Mouse (Mus musculus): Measurements from ENCODE around the gene Dhodh. TPM values are rescaled to one million over a fixed set of nuclear protein-coding genes. Genes with fewer than 3 reads are reported as not detected.

Dhodh gene
- total RNA-seq, 2 experiments from 2014 or later = 10.5 to 14.6 TPM

GRCm38 (mm10) chr8:109584293-109584692 lies 24.2 kb downstream of the Dhodh start:
- intact Hi-C loops (cut with DNase I) = no loop called here
- H3K4me3 ChIP-seq = no peak overlapping the region
- DNase-seq = no peak
- H3K27ac ChIP-seq = no peak overlapping the region
- TF ChIP-seq CTCF (IDR thresholded peaks at IDR 0.05) = no peak

- TF ChIP-seq CTCF (IDR thresholded peaks at IDR 0.05) = no peak
- DNase-seq = no peak
- H3K27ac ChIP-seq = no peak within 1 kb of the TSS
- intact Hi-C loops (cut with DNase I) = no loop called here
- no peak within 1 kb of the TSS for H3K4me3 ChIP-seq
Measured at GRCm38 (mm10) chr8:109578900-109579301, 29.6 kb downstream of the Dhodh start, which contains the start of gene Hp. TSS of gene Hp (minus strand) at chr8:109579172.

DNA sequence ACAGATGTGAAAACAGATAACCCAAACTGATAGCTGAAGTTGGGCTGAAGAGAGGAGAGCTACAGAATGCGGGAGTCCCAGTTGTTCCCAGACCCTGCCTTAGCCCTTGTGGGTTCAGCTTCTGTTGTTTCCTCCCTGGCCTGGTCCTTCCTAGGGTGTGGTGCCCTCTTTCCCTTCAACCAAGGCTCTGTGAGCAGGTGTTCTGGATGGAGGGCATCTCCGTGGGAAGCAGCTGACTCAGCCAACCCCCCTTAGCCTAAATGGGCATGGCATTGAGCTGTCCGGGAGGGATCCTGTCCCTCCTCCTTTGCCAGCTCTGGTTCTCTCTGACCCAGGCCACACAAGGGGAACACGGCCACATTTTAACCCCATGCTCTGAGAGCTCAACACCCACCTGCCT lies 32.2 kb downstream of the Dhodh start:
- Histone ChIP-seq H3K4me3 (no peak overlapping the region), H3K27ac (no peak overlapping the region)
- no peak for TF ChIP-seq CTCF (IDR thresholded peaks at IDR 0.05)
- no peak for DNase-seq
- intact Hi-C loops (cut with DNase I) = no loop called here

GRCm38 (mm10) chr8:109571139-109571538 lies 37.3 kb downstream of the Dhodh start:
- H3K27ac ChIP-seq = no peak overlapping the region
- no peak for TF ChIP-seq CTCF (IDR thresholded peaks at IDR 0.05)
- no peak for DNase-seq
- no peak overlapping the region for H3K4me3 ChIP-seq
- intact Hi-C loops (cut with DNase I) = no loop called here

DNA sequence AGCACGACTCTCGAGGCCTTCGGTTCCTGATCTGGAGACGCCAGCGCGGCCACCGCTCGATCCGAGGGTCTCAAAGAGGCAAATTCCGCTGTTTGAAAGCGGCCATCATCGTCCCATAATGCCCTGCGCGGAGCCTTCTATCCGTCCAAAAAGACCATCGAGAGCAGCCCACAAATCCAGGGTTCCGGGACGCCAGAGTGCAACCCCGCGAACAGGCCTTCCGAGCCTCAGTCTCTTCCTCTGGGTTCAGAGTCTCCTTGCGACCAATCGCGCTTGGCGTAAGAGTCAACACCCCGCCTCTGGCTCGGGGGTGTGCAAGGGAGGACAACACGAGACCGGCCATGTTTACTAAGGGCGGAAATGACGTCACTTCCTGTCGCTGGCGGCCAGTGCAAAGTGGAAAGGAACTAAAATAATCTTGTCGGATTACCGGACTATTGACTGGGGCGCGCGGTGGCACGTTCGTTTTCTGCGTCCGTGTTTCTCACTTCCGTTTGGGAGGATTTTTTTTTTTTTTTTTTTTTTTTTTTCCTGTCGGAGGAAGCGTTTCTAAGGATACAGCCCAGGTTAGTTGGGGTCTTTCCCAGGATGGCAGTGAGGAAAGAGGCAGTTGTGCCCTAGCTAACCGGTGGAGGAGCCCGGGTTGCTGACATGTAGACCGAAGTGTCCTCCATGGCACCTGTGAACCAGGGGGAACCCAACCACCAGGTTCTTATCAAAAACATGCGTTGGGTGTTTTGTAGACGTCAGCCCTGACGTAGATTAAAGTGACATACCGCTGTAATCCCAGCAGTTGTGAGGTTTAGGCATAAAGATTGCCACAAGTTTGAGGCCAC lies 42.8 kb downstream of the Dhodh start, which contains the start of the genes Dhx38 and Txnl4b:
Gene Dhx38 (minus strand): TSS at position 364 of the 836 bp plus-strand sequence.
Gene Txnl4b (plus strand): TSS at position 395 of the 836 bp plus-strand sequence.
- intact Hi-C loops (cut with DNase I) = loop anchor here (1.0 to 5.0 kb wide), 3 partner anchors 43 to 1973 kb away; partner anchors contain the start of genes Ap1g1 and Dhodh
- DNase-seq = peak; percentile 99
- no peak for TF ChIP-seq CTCF (IDR thresholded peaks at IDR 0.05)
- Histone ChIP-seq H3K27ac (peak within 1 kb of the TSS; percentile 94), H3K4me3 (peak within 1 kb of the TSS; percentile 80)

DNA sequence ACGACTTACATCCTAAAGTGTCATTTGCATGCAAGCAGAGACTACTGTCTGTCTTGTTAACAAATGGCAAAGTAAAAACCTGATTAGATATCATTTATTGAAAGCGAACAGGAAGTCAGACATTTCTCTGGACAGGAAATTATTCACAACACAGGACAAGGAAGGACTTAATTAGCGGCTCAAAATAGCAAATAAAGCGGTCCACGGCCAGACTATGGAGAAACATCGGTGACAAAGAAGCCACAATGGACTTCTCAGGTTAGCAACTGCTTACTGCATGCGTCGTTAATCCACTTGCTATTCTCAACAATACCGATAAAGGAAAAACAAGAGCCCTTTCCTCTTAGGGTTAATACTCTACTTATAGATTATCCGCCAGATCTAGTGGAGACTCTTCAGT lies 43.7 kb downstream of the Dhodh start:
- no peak for DNase-seq
- Histone ChIP-seq H3K4me3 (peak overlapping the region; percentile 80), H3K27ac (peak overlapping the region; percentile 94)
- intact Hi-C loops (cut with DNase I) = loop anchor here (1.0 to 5.0 kb wide), 3 partner anchors 44 to 1972 kb away; partner anchors contain the start of genes Ap1g1 and Dhodh
- TF ChIP-seq CTCF (IDR thresholded peaks at IDR 0.05) = no peak

GRCm38 (mm10) chr8:109563881-109564280 lies 44.6 kb downstream of the Dhodh start:
- no peak for TF ChIP-seq CTCF (IDR thresholded peaks at IDR 0.05)
- no peak overlapping the region for H3K4me3 ChIP-seq
- no peak overlapping the region for H3K27ac ChIP-seq
- no peak for DNase-seq
- intact Hi-C loops (cut with DNase I) = loop anchor here (2.0 kb wide), 1 partner anchor 215 kb away; the partner anchor contains the start of gene Ap1g1

- intact Hi-C loops (cut with DNase I) = no loop called here
- Histone ChIP-seq H3K27ac (no peak overlapping the region), H3K4me3 (no peak overlapping the region)
- TF ChIP-seq CTCF (IDR thresholded peaks at IDR 0.05) = peak; percentile 62
- no peak for DNase-seq
Measured at GRCm38 (mm10) chr8:109551663-109552062, 56.8 kb downstream of the Dhodh start.

GRCm38 (mm10) chr8:109544049-109544448 lies 64.4 kb downstream of the Dhodh start:
- no peak overlapping the region for H3K4me3 ChIP-seq
- no peak for DNase-seq
- TF ChIP-seq CTCF (IDR thresholded peaks at IDR 0.05) = no peak
- intact Hi-C loops (cut with DNase I) = no loop called here
- H3K27ac ChIP-seq = no peak overlapping the region

DNA sequence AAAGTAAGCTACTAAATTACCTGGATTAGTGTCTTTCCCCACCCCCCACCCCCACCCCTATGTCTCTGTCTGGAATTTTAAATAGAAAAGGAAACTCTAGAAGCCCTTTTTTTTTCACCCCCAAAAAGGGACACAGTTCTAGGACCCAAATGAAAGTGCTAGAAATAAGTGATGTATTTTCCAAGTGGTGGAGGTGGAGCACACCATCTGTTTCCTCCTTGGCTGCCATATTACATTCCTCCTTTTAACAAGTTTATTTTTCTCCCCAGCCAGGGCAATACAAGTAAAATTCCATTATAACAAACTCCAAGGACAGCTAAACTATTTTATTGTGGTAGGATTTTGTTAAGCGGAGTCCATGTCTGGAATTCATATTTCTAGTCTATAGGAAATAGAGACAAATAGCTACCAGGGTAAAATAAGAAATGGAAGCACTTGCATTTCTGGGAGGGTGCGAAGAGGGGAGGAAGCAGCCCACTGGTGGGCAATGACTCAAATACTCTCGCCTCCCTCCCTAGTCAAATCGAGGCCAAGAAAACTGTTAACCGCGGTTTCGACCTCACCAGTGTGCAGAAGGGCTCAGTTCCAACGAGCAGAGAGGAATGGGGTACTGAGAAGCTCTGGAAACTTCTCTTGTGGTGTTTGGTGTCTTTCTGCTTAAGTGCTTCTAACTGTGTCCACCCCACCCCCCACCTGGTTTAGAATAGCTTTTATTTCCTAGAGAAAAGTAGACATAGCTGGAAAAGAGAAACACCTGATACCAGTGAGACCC lies 65.5 kb downstream of the Dhodh start:
- DNase-seq = no peak
- no peak for TF ChIP-seq CTCF (IDR thresholded peaks at IDR 0.05)
- H3K4me3 ChIP-seq = no peak overlapping the region
- intact Hi-C loops (cut with DNase I) = no loop called here
- no peak overlapping the region; the same call in 1 of the 2 replicates for H3K27ac ChIP-seq

DNA sequence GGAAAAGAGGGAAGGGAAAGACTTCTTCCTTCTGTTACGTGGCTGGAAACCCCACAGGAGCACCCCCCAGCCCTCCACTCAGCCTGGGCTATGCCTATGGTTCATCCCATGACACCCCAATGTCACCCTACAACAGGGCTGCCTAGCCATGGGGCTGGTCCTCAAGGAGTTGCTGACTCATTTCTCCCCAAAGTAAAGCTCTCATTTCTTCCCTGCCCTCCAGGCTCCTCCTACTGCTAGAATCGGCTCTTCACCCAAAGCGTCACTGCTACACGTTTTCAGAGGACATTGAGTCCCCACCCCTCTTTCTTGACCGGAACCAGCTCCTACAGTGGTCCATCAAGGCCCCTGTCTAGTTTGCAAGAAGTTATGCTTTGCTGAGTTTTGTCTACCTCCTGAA lies 66.3 kb downstream of the Dhodh start:
- TF ChIP-seq CTCF (IDR thresholded peaks at IDR 0.05) = no peak
- H3K27ac ChIP-seq = no peak overlapping the region
- H3K4me3 ChIP-seq = no peak overlapping the region
- intact Hi-C loops (cut with DNase I) = no loop called here
- DNase-seq = no peak

Other genes starting within 250 kb of the Dhodh start
- not detected for gene Pmfbp1, start 114.6 kb downstream of the Dhodh start, total RNA-seq (2021)
- 10 to 100 TPM; 11.1 to 11.9 TPM for gene Dhx38, start 42.8 kb downstream of the Dhodh start, total RNA-seq (2021)
- 1 to 10 TPM; 7.3 to 7.6 TPM for gene Txnl4b, start 42.8 kb downstream of the Dhodh start, total RNA-seq (2021)
- gene Hp, start 29.5 kb downstream of the Dhodh start, total RNA-seq (2021) = 1 to 10 TPM; 1.6 to 7.0 TPM
- gene Pkd1l3, start 5.8 kb upstream of the Dhodh start, total RNA-seq (2021) = under 1 TPM in 1 of 2 experiments, not detected in 1; 0.06 TPM
- 10 to 100 TPM; 31.6 to 34.1 TPM for gene Ist1, start 84.6 kb upstream of the Dhodh start, total RNA-seq (2021)
- gene Zfp821, start 96.9 kb upstream of the Dhodh start, total RNA-seq (2021) = 1 to 10 TPM; 5.8 to 6.0 TPM
- gene Atxn1l, start 129.1 kb upstream of the Dhodh start, total RNA-seq (2021) = 10 to 100 TPM; 20.4 to 21.9 TPM
- 10 to 100 TPM; 39.9 to 40.0 TPM for gene Ap1g1, start 169.9 kb upstream of the Dhodh start, total RNA-seq (2021)